Mouse (Mus musculus) adipocyte (in vitro differentiated cells): ENCODE measurements around the gene Cdc37.

Experiments
- DNase-seq: peaks from one replicate; pipeline ENCODE4 v3.0.0-alpha.2; 2016; ENCODE audit warnings: low spot score

Cdc37 gene

DNA sequence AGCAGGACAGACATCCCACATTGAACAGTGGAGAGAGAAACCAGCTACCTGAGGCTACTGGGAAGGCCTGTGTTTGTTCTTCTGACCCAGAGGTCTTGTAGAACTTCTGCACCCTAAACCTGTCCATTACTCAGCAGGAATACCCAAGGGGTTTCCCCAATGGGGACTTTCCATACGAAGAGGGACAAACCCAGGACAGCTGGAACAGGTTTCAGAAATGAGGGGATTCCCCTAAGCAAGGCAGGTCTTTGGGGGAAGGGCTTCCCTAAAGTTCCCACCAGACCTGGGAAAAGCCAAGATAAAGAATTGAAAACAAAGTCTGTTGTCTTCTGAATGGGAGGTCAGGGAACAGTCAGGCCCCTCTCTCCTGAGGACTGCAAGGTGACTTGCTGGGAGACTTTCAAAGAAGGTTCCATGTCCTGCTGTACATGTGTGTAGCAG, 13.8 kb downstream of the Cdc37 start:
- no peak for DNase-seq

- no peak for DNase-seq
Observed at GRCm38 (mm10) chr9:21135329-21135890, 14.4 kb downstream of the Cdc37 start.

- DNase-seq, result peak; percentile 69
Observed at GRCm38 (mm10) chr9:21134595-21135328, 15.0 kb downstream of the Cdc37 start.

DNA sequence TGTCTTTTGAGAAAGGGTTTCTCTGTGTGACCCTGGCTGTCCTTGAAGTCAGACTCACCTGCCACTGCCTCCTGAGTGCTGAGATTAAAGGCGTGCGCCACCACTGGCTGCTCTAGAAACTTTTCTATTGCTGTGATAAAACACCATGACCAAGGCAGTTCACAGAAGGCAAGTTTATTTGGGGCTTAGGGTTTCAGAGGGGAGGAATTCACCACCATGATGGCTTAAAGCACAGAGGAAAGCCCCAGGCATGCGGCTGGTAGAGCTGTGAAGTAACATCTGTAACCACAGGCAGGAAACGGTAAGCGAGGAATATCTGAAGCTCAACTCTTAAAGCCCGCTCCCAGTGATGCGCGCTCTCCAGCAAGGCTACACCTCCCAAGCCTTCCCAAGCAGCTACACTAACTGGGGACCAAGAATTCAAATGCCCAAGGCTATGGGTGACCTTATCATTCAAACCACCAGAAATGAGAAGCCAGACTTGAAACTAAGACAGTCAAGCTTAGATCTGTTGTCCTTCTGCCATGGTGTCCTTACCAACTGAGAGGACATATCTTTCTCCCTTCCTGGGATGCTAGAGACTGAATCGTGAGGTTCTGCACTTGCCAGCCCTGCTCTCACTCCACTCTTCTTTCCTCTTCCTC, 16.6 kb downstream of the Cdc37 start:
- DNase-seq, result no peak

DNA sequence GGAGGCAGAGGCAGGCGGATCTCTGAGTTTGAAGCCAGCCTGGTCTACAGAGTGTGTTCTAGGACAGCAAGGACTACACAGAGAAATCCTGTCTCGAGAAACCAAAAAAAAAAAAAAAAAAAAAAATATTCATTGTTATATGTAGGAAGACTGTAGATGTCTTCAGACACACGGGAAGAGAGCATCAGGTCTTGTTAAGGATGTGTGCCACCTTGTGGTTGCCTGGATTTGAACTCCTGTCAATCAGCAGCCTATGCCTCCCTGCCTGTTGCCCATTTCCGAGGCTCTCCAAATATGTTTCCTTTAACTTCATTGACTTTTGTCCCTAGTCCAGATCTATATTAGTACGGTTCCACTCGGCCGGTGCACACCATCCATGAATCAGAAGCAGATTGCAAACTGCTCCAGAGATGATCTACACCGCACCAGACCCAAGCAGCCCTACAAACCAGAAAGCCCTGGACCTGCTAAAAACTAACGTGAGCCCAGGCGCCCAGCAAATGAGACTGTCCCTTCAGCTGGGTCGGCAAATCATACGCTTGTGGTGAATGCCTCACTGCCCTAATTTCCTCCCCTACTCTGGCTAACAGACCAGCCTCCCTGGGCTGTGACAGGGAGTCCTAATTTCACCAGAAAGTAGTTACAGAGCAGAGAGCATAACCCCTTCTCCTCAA, 17.5 kb downstream of the Cdc37 start:
- DNase-seq, result peak; percentile 22

DNA sequence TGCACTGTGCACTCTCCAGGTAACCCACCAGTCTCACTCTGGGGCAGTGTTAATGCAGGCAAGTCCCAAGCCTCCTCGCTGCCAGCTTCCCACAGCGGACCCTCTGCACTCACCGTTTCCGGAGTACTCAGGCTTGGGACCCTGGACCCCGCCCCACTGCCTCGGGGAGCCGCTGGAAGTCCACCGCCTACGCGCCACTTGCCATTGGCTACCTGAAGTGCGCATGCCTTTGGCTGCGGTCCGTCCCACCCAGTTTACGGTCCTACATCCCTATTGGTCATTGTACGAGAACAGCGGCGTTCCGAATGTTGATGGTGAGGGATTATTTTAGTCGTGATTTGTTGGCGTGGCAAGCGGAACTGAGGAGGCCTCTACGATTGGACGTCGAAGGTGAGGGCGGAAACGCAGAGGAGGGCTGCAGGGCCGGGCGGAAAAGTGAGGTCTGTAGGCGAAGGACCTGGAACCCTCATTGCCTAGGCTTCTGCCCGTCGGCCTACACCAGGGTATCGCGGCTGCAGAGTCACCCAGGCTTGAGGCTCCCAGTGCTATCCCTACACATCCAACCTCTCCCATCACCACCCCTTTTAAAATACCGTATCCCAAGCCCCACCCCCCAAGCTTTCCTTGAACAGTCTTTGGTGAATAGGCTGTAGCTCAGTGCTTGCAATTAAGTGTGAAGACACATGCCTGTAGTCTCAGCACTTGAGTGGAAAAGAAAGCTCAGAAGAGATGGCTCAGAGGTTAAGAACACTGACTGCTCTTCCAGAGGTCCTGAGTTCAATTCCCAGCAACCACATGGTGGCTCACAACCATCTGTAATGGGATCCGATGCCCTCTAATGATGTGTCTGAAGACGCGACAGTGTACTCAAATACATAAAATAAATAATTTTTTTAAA, 18.5 kb downstream of the Cdc37 start, which contains the start of gene Tyk2:
TSS of gene Tyk2 (minus strand) at position 185 of the 898 bp plus-strand sequence.
- DNase-seq, result peak; percentile 98

GRCm38 (mm10) chr9:21126259-21126627, 23.5 kb downstream of the Cdc37 start:
- DNase-seq, result no peak

DNA sequence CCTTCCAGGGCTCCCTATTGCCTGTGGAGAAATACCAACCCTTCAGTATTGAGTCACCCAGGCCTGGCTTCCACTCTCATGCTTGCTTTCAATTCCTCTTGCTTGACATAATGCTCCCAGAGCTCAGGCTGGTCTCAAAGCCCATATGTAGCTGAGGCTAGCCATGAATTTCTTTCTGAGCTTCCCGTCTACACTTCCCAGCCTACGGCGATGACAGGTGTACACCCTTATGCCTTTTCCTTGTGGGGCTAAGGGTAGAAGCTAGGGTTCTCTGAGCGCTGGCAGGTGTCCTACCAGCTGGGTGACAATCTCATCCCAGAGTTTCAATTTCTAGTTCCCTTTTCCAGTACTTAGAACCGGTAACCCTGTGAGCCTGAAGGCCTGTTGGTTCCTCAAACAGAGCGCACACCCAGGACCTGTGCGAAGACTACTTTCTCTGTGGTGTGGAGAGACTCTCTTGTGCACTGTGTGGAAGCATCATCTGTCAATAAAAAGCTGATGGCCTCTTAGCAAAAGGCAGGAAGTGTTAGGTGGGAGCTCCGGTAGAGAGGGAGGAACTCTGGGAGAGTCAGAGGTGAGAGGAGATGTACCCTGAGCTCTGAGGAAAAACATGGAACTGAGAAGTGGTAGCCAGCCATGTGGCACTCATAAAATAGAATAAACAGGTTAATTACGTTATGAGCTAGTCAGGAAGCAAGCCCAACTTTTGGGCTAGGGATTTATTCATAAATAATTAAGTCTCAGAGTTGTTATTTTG, 24.1 kb downstream of the Cdc37 start:
- no peak for DNase-seq

- DNase-seq, result no peak
Observed at GRCm38 (mm10) chr9:21124837-21125236, 24.9 kb downstream of the Cdc37 start.

GRCm38 (mm10) chr9:21121483-21121882, 28.3 kb downstream of the Cdc37 start:
- no peak for DNase-seq

DNA sequence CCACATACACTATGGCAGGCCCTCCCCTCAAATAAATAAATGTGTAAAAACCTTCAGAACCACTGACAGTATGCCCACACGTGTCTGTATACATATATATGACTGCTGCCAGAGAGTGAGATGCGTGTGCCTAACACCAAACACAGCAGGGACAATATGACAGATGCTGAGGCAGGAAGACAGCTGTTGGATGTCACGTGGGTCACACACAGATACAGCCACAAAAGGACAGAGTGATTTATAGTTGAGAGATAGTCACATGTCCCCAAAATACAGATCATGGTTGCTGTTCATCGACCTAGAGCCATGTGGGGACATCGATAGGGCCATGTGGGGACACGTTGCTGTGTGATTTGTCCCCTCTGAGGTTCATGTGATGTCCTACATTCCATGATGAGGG, 32.7 kb downstream of the Cdc37 start:
- no peak for DNase-seq

GRCm38 (mm10) chr9:21115105-21115504, 34.7 kb downstream of the Cdc37 start:
- no peak for DNase-seq

DNA sequence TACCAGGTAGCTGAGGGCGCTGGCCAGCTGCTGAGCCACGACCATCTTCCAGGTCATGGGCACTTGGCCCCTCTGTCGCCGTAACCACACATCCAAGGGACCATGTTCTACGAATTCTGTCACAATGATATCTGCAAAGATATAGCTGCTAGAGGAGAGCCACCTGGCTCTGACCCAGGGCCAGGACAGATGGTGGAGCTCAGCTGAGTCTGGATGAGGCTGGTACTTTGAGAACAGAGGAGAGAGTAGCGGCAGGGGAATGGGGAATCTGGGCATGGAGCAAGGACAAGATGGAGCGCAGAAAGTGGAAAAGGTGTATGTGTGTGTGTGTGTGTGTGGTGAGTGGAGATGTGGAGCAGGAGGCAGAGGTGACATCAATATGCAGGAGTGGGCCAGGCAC, 35.6 kb downstream of the Cdc37 start:
- no peak for DNase-seq

DNA sequence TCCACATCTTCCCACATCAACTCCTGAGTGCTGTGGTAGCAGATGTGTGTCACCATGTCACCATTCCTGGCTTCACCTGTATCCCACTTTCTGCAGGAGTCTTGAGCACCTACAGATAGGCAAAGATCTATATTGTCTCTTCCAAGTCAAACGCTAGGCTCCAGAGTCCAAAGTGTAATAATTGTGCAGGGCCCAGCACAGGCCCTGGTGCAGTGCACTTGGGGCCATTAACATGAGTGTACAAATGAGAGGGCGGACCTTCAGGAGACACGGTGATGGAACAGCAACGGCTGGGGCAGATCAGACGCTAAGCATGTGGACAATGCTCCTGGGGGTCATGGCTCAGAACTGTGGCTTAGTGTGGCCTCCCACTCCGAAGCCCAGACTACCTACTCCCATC, 36.0 kb downstream of the Cdc37 start:
- DNase-seq, result no peak

- no peak for DNase-seq
Observed at GRCm38 (mm10) chr9:21107607-21108237, 42.1 kb downstream of the Cdc37 start.

DNA sequence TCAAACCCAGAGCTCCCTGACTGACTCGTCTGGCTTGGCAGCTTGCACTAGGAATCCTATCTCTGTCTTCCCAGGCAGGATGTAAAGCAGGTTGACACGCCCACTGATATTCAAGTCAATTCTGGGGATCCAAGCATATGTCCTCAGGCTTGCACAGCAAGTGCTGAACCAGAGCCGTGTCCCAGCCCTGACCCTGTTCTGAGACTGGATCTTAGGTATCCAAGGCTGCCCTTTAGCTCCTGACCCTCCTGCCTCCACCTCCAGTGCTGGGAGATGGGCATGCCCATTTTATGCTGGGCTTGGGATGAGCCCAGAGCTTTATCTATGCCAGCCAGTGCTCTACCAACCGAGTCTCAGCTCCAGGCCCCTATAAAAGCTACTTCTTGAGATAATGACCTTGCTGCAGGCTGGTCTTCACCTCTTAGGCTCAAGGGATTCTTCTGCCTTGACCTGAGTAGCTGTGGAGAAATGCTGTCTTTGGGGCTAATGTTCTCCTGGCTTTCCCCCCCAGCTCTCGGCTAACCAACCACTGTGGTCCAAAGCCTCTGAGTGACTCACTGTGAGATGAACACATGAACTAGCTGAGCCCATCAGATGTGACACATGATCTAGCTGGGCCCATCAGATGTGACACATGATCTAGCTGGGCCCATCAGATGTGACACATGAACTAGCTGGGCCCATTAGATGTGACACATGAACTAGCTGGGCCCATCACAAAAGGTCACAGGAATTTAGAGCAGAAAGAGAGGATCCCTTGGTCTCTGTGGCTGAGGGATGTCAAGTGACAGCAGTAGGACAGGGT, 43.8 kb downstream of the Cdc37 start:
- DNase-seq, result no peak

DNA sequence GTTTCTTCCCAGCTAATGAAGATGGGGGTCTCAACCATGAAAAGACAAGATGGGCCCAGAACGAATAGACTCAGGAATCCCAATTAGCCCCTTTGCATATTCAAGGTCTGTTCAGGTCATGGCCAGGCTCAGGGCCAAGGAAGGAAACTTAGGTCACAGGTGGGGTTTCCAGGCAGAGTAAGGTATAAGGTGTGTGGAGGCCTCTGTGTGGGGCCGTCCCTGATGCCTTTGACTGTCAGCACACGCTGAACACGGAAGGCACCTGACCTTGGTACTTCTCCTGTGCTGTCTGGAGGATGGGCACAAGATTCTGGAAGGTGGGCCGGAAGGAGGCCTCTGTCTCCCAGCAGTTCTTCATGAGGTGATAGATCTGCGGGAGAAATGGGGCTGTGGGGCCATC, 45.0 kb downstream of the Cdc37 start:
- no peak for DNase-seq

GRCm38 (mm10) chr9:21102076-21102475, 47.7 kb downstream of the Cdc37 start:
- no peak for DNase-seq

- no peak for DNase-seq
Observed at GRCm38 (mm10) chr9:21100447-21101161, 49.2 kb downstream of the Cdc37 start.
